Mouse (Mus musculus) neural tube, embryonic 15.5 days (tissue): Measurements from ENCODE around the gene Elmo1. TPM values are rescaled to one million over a fixed set of nuclear protein-coding genes. Genes with fewer than 3 reads are reported as not detected.

Experiments used
- ATAC-seq: fragments of 200-750 bp; cut with Nextera tagmentation; 2 replicates; pipeline ENCODE4 v1.8.0; 2017; ENCODE audit warnings: mild to moderate bottlenecking, moderate TSS enrichment, moderate library complexity; ENCODE audit not compliant: low FRiP score
- H3K27ac ChIP-seq: fragments of 300-500 bp; sonication (generic); replicated peaks from 2 replicates; pipeline ENCODE4 v1.5.1; 2015; ENCODE audit warnings: mild to moderate bottlenecking, inconsistent platforms
- H3K27me3 ChIP-seq: fragments of 300-500 bp; sonication (generic); replicated peaks from 2 replicates; pipeline ENCODE4 v1.6.1; 2015; ENCODE audit warnings: inconsistent platforms
- H3K36me3 ChIP-seq: fragments of 300-500 bp; sonication (generic); 2 replicates; pipeline ENCODE4 v1.6.1; 2015; ENCODE audit warnings: inconsistent platforms
- H3K4me1 ChIP-seq: fragments of 300-500 bp; sonication (generic); 2 replicates; pipeline ENCODE4 v1.6.1; 2015; ENCODE audit warnings: inconsistent platforms
- H3K4me2 ChIP-seq: fragments of 300-500 bp; sonication (generic); 2 replicates; pipeline ENCODE4 v1.6.1; 2015; ENCODE audit warnings: inconsistent platforms, mild to moderate bottlenecking, moderate library complexity
- H3K4me3 ChIP-seq: fragments of 300-500 bp; sonication (generic); replicated peaks from 2 replicates; pipeline ENCODE4 v1.5.1; 2015; ENCODE audit warnings: mild to moderate bottlenecking, inconsistent platforms
- H3K9ac ChIP-seq: fragments of 300-500 bp; sonication (generic); replicated peaks from 2 replicates; pipeline ENCODE4 v1.6.1; 2015; ENCODE audit warnings: mild to moderate bottlenecking, inconsistent platforms
- H3K9me3 ChIP-seq: fragments of 300-500 bp; sonication (generic); replicated peaks from 2 replicates; pipeline ENCODE4 v1.6.1; 2016; ENCODE audit warnings: inconsistent platforms
- WGBS: fragments of 180-500 bp; shearing (Covaris S2); methylation state at CpG from one replicate; pipeline ENCODE4 v1.1.7; 2015; ENCODE audit warnings: mixed read lengths; 5-methylcytosine and 5-hydroxymethylcytosine counted together
- polyA plus RNA-seq: library from polyadenylated mRNA; unstranded; fragments of >200 nt; fragmentation: Nextera tagmentation; extraction: Ambion mirVana; gene quantifications from 2 replicates; pipeline ENCODE4 v1.2.1, GENCODE M21; 2015

Elmo1 gene
- polyA plus RNA-seq, 1 experiment from 2014 or later: 42.9 TPM

GRCm38 (mm10) chr13:20181321-20181720 lies 90.9 kb downstream of the Elmo1 start:
- Histone ChIP-seq H3K4me2 (no peak overlapping the region), H3K36me3 (no peaks in the 10 kb centered on the region), H3K4me1 (peaks cover 19% of the 10 kb centered on the region), H3K27ac (no peak overlapping the region), H3K9me3 (no peaks in the 10 kb centered on the region), H3K4me3 (no peak overlapping the region), H3K9ac (no peak overlapping the region), H3K27me3 (no peaks in the 10 kb centered on the region)
- no peak for ATAC-seq
- 63% methylated on average over 4 of the region's 4 CpGs for WGBS

- no peak overlapping the region for H3K9ac ChIP-seq
- ATAC-seq: no peak
- peaks cover 19% of the 10 kb centered on the region for H3K4me1 ChIP-seq
- 0 out of 2 replicates have a peak overlapping the region, but pooled peaks have one; percentile 33 for H3K27ac ChIP-seq
- no peaks in the 10 kb centered on the region for H3K9me3 ChIP-seq
- H3K27me3 ChIP-seq: no peaks in the 10 kb centered on the region
- H3K4me2 ChIP-seq: no peak overlapping the region
- WGBS: 43% methylated on average over 6 of the region's 6 CpGs
- H3K36me3 ChIP-seq: no peaks in the 10 kb centered on the region
- H3K4me3 ChIP-seq: no peak overlapping the region
Observed at GRCm38 (mm10) chr13:20182239-20182825, 91.9 kb downstream of the Elmo1 start.

- WGBS: 6% methylated on average over 9 of the region's 9 CpGs
- peaks cover 19% of the 10 kb centered on the region for H3K4me1 ChIP-seq
- H3K27ac ChIP-seq: peak overlapping the region; percentile 45; the same call in 1 of the 2 replicates
- H3K4me2 ChIP-seq: peak overlapping the region; percentile 7; the same call in 1 of the 2 replicates
- no peaks in the 10 kb centered on the region for H3K9me3 ChIP-seq
- no peak overlapping the region for H3K4me3 ChIP-seq
- ATAC-seq: peak; percentile 75; the same call in 1 of the 2 replicates
- no peaks in the 10 kb centered on the region for H3K27me3 ChIP-seq
- no peaks in the 10 kb centered on the region for H3K36me3 ChIP-seq
- no peak overlapping the region for H3K9ac ChIP-seq
Observed at GRCm38 (mm10) chr13:20183512-20184238, 93.3 kb downstream of the Elmo1 start.

GRCm38 (mm10) chr13:20184239-20185033 lies 94.0 kb downstream of the Elmo1 start:
- no peak overlapping the region for H3K9ac ChIP-seq
- no peaks in the 10 kb centered on the region for H3K9me3 ChIP-seq
- no peaks in the 10 kb centered on the region for H3K27me3 ChIP-seq
- WGBS: 70% methylated on average over 13 of the region's 13 CpGs
- ATAC-seq: no peak; the same call in 1 of the 2 replicates
- no peak overlapping the region for H3K27ac ChIP-seq
- H3K4me1 ChIP-seq: peaks cover 19% of the 10 kb centered on the region
- H3K36me3 ChIP-seq: no peaks in the 10 kb centered on the region
- no peak overlapping the region for H3K4me2 ChIP-seq
- no peak overlapping the region for H3K4me3 ChIP-seq

GRCm38 (mm10) chr13:20185034-20185846 lies 94.8 kb downstream of the Elmo1 start:
- ATAC-seq: no peak
- H3K4me1 ChIP-seq: peaks cover 19% of the 10 kb centered on the region
- no peaks in the 10 kb centered on the region for H3K27me3 ChIP-seq
- 95% methylated on average over 20 of the region's 20 CpGs for WGBS
- H3K27ac ChIP-seq: no peak overlapping the region
- no peak overlapping the region for H3K4me2 ChIP-seq
- no peak overlapping the region for H3K9ac ChIP-seq
- no peaks in the 10 kb centered on the region for H3K36me3 ChIP-seq
- H3K9me3 ChIP-seq: no peaks in the 10 kb centered on the region
- no peak overlapping the region for H3K4me3 ChIP-seq

GRCm38 (mm10) chr13:20185847-20186213 lies 95.4 kb downstream of the Elmo1 start:
- Histone ChIP-seq H3K4me1 (peaks cover 19% of the 10 kb centered on the region), H3K27ac (no peak overlapping the region), H3K4me3 (no peak overlapping the region), H3K9ac (no peak overlapping the region), H3K9me3 (no peaks in the 10 kb centered on the region), H3K4me2 (no peak overlapping the region), H3K36me3 (no peaks in the 10 kb centered on the region), H3K27me3 (no peaks in the 10 kb centered on the region)
- ATAC-seq: no peak
- WGBS: 79% methylated on average over 4 of the region's 4 CpGs

- WGBS: 84% methylated on average over 2 of the region's 2 CpGs
Observed at GRCm38 (mm10) chr13:20187647-20188046, 97.3 kb downstream of the Elmo1 start.

GRCm38 (mm10) chr13:20192009-20192584 lies 101.7 kb downstream of the Elmo1 start:
- peak; percentile 28 for ATAC-seq
- no peak overlapping the region for H3K4me3 ChIP-seq
- no peaks in the 10 kb centered on the region for H3K9me3 ChIP-seq
- no peak overlapping the region for H3K9ac ChIP-seq
- H3K27me3 ChIP-seq: no peaks in the 10 kb centered on the region
- H3K36me3 ChIP-seq: no peaks in the 10 kb centered on the region
- no peak overlapping the region for H3K27ac ChIP-seq
- no peaks in the 10 kb centered on the region for H3K4me1 ChIP-seq
- H3K4me2 ChIP-seq: no peak overlapping the region
- WGBS: 86% methylated on average over 6 of the region's 6 CpGs

More at GRCm38 (mm10) chr13:20187647-20188046, 97.3 kb downstream of the Elmo1 start:
- H3K36me3 ChIP-seq: no peaks in the 10 kb centered on the region
- ATAC-seq: no peak
- H3K27ac ChIP-seq: no peak overlapping the region
- H3K9ac ChIP-seq: no peak overlapping the region
- no peak overlapping the region for H3K4me2 ChIP-seq
- H3K9me3 ChIP-seq: no peaks in the 10 kb centered on the region
- no peaks in the 10 kb centered on the region for H3K27me3 ChIP-seq
- no peak overlapping the region for H3K4me3 ChIP-seq
- H3K4me1 ChIP-seq: peaks cover 12% of the 10 kb centered on the region

- no peak for ATAC-seq
- H3K27me3 ChIP-seq: no peaks in the 10 kb centered on the region
- no peak overlapping the region for H3K4me2 ChIP-seq
- no peak overlapping the region for H3K4me3 ChIP-seq
- no peaks in the 10 kb centered on the region for H3K4me1 ChIP-seq
- 70% methylated on average over 2 of the region's 2 CpGs for WGBS
- no peaks in the 10 kb centered on the region for H3K9me3 ChIP-seq
- no peaks in the 10 kb centered on the region for H3K36me3 ChIP-seq
- H3K9ac ChIP-seq: no peak overlapping the region
- H3K27ac ChIP-seq: no peak overlapping the region
Observed at GRCm38 (mm10) chr13:20200582-20200981, 110.2 kb downstream of the Elmo1 start.

GRCm38 (mm10) chr13:20202617-20203016 lies 112.2 kb downstream of the Elmo1 start:
- H3K4me2 ChIP-seq: no peak overlapping the region
- H3K9me3 ChIP-seq: no peaks in the 10 kb centered on the region
- no peak overlapping the region for H3K27ac ChIP-seq
- H3K9ac ChIP-seq: no peak overlapping the region
- H3K27me3 ChIP-seq: no peaks in the 10 kb centered on the region
- H3K4me3 ChIP-seq: no peak overlapping the region
- H3K36me3 ChIP-seq: no peaks in the 10 kb centered on the region
- 91% methylated on average over 4 of the region's 4 CpGs for WGBS
- H3K4me1 ChIP-seq: no peaks in the 10 kb centered on the region
- no peak for ATAC-seq

- no peak for ATAC-seq
- H3K9me3 ChIP-seq: no peaks in the 10 kb centered on the region
- H3K4me1 ChIP-seq: no peaks in the 10 kb centered on the region
- no peaks in the 10 kb centered on the region for H3K27me3 ChIP-seq
- H3K36me3 ChIP-seq: no peaks in the 10 kb centered on the region
- no peak overlapping the region for H3K4me2 ChIP-seq
- no peak overlapping the region for H3K9ac ChIP-seq
- H3K27ac ChIP-seq: no peak overlapping the region
- H3K4me3 ChIP-seq: no peak overlapping the region
Observed at GRCm38 (mm10) chr13:20204165-20204564, 113.8 kb downstream of the Elmo1 start.
